Mouse (Mus musculus): ENCODE results near the gene Atp6v0e. TPM values are rescaled to one million over a fixed set of nuclear protein-coding genes. Genes with fewer than 3 reads are reported as not detected.

Gene Atp6v0e
- polyA plus RNA-seq, 1 experiment from 2014 or later = 112 TPM

DNA sequence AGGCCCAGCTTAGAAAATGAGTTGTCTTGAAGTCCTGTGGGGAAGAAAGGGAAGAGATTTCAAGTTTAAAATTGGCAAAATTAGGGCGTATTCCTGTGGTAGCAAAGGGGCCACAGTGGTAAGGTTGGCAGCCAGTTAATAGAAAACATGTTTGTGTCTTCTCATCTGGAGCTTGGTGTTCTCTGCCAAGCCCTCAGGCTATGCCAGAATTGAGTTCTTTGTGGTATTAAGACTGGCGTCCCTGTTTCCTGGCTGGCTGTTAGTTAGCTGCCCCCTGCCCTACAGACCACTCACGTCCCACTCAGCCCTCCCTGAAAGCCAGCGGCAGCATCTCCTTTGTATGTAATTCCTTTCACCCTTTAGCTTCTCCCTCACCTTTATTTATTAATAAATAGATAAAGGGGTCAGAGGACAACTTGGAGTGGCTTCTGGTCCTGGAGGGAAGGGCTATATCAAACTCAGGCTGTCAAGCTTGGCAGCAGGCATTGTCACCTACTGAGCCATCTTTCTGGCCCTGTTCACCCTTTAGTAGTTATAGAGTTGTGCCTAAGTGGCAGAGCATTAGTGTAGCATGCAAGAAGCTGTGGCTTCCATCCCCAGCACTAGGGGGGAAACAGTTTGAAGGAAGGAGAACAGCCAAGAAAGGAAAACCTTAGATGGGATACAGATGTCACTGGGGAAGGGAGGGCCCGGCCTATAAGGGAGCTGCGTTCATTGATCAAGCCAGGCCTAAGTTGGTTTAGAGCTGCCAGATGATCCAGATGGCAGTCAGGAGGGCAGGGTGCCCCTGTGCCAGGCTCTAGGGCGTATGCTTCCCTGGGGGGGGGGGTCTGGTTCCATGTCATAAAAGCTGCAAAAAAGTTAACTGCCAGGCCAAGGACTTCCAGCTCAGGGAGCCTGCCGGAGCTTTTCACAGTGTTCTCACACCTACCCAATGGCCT lies 26.0 kb downstream of the Atp6v0e start:
- Histone ChIP-seq H3K9ac (replicated peaks) (0 out of 2 replicates have a peak overlapping the region, but pooled peaks have one; percentile 4), H3K27ac (peak overlapping the region; percentile 45; the same call in 1 of the 2 replicates), H3K27me3 (no peaks in the 10 kb centered on the region), H3K4me2 (no peak overlapping the region), H3K4me3 (replicated peaks) (no peak overlapping the region), H3K9me3 (no peaks in the 10 kb centered on the region), H3K4me1 (replicated peaks) (peaks cover 12% of the 10 kb centered on the region), H3K36me3 (peaks cover 15% of the 10 kb centered on the region; the same call in 1 of the 2 replicates)
- 58% methylated on average over 8 of the region's 8 CpGs for WGBS
- ATAC-seq (ENCODE audit: insufficient number of reproducible peaks, insufficient read depth, low FRiP score, low TSS enrichment, low read depth) = no peak

DNA sequence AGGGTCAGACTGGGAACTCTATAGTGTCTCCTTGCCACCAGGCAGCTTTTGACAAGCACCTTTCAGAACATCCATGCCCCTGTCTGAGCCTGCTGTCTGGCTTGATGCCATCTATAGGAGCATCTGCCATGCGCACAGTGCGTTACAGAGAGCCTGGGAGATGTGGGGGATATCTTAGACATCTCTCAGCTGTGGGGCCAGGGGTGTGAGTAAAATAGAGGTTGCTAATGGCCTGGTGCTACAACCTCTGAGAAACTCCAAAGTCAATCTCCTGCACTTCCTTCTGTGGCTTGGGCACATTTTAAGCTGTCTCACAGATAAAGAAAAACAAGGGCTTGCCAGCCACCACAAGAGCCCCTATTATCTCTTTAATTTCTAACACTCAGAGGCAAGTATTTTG lies 26.8 kb downstream of the Atp6v0e start:
- H3K9ac ChIP-seq (replicated peaks) = no peak overlapping the region
- H3K27ac ChIP-seq = 0 out of 2 replicates have a peak overlapping the region, but pooled peaks have one; percentile 45
- H3K4me2 ChIP-seq = no peak overlapping the region
- peaks cover 12% of the 10 kb centered on the region for H3K4me1 ChIP-seq (replicated peaks)
- no peak overlapping the region for H3K4me3 ChIP-seq (replicated peaks)
- ATAC-seq (ENCODE audit: insufficient number of reproducible peaks, insufficient read depth, low FRiP score, low TSS enrichment, low read depth) = no peak
- H3K27me3 ChIP-seq = no peaks in the 10 kb centered on the region
- 82% methylated on average over 2 of the region's 2 CpGs for WGBS
- H3K36me3 ChIP-seq = 0 out of 2 replicates have a peak, but pooled peaks cover 7% of the 10 kb centered on the region
- no peaks in the 10 kb centered on the region for H3K9me3 ChIP-seq

DNA sequence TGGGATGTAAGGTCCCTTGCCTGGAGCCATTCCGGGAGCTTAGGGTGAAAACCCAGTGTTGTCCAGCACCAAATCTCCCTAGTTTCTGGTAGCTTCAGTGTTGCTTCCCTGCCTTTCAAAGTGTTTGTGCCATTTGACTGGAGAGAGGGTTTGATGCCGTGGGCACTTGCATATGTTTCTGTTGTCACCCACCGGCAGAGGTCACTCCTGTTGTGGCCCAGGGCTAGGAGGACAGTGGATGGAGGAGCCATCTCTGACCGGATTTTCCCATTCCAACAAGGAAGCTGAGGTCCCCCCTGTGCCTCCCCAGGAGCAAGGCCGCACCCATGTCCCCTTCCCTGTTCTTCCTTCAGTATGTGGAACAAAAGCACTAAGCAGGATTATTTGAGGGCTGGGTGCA lies 27.2 kb downstream of the Atp6v0e start:
- no peak for ATAC-seq (ENCODE audit: insufficient number of reproducible peaks, insufficient read depth, low FRiP score, low TSS enrichment, low read depth)
- Histone ChIP-seq H3K9ac (replicated peaks) (no peak overlapping the region), H3K36me3 (peaks cover 7% of the 10 kb centered on the region; the same call in 1 of the 2 replicates), H3K27me3 (no peaks in the 10 kb centered on the region), H3K4me2 (no peak overlapping the region), H3K4me1 (replicated peaks) (peaks cover 12% of the 10 kb centered on the region), H3K4me3 (replicated peaks) (no peak overlapping the region), H3K9me3 (no peaks in the 10 kb centered on the region), H3K27ac (no peak overlapping the region)
- 82% methylated on average over 5 of the region's 5 CpGs for WGBS

DNA sequence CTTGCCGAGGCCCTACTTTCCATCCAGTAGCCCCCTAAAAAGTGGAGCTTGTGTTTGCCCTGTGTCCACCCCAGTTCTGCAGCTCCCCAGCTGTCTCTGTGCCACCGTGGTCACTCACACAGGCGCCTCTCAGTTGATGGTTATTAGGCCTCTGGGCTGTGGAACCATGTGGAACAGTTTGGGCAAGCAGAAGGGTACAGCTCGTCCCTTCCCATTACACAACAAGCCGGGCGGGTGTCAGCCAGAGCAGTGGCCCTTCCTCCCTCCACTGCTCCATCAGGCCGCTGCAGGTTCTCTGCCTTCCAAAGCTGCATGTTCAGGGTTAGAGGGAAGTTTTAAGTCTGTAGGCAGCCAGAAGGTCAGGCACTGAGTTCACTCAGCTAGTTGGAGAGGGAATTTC lies 28.1 kb downstream of the Atp6v0e start:
- ATAC-seq (ENCODE audit: insufficient number of reproducible peaks, insufficient read depth, low FRiP score, low TSS enrichment, low read depth) = no peak
- H3K4me2 ChIP-seq = no peak overlapping the region
- peaks cover 13% of the 10 kb centered on the region; the same call in 1 of the 2 replicates for H3K36me3 ChIP-seq
- no peaks in the 10 kb centered on the region for H3K27me3 ChIP-seq
- H3K9ac ChIP-seq (replicated peaks) = no peak overlapping the region
- H3K27ac ChIP-seq = no peak overlapping the region
- 86% methylated on average over 7 of the region's 7 CpGs for whole genome bisulfite sequencing
- peaks cover 12% of the 10 kb centered on the region for H3K4me1 ChIP-seq (replicated peaks)
- no peaks in the 10 kb centered on the region for H3K9me3 ChIP-seq
- no peak overlapping the region for H3K4me3 ChIP-seq (replicated peaks)

DNA sequence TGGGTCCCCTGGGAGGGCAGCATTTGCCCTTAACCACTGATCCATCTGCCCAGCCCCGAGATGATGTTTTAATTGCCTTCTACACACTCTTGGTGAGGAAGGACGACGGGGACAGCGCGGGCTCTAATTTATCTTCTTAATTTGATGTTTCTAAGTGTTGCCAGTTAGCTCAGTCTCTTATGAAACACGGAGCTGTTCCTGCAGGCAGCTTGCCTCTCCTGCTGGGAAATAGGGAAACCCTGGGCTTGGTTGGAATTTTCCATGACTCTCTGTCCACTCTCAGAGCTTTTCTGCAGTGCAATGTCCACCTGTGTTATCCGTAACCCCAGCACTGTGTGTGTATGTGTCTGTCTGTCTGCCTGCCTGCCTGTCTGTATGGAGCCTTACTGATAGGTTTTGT lies 30.4 kb downstream of the Atp6v0e start:
- WGBS = 73% methylated on average over 7 of the region's 7 CpGs
- Histone ChIP-seq H3K4me2 (no peak overlapping the region), H3K9me3 (no peaks in the 10 kb centered on the region), H3K27me3 (no peaks in the 10 kb centered on the region), H3K27ac (no peak overlapping the region), H3K36me3 (peaks cover 28% of the 10 kb centered on the region), H3K4me1 (replicated peaks) (peaks cover 12% of the 10 kb centered on the region), H3K4me3 (replicated peaks) (no peak overlapping the region), H3K9ac (replicated peaks) (no peak overlapping the region)
- no peak for ATAC-seq (ENCODE audit: insufficient number of reproducible peaks, insufficient read depth, low FRiP score, low TSS enrichment, low read depth)

DNA sequence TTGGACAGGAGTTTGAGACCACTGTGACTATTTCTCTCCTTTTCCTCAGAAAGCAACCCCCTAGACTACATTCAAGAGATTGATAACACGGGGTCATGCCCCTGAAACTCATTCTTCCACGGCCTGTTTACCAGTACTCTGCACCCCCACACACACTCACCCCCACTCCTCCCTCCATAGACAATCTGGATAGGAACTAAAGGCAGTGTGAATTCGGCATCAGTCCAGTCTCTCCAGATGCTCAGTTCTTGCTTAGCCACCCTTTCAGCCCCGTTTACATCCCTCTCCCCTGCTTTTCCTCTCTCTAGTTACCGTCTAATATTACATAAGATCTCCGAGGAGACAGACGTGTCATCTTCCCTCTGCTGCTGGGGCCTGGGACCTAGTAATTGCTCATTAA lies 31.1 kb downstream of the Atp6v0e start:
- H3K27me3 ChIP-seq = no peaks in the 10 kb centered on the region
- no peak overlapping the region for H3K9ac ChIP-seq (replicated peaks)
- peaks cover 8% of the 10 kb centered on the region for H3K4me1 ChIP-seq (replicated peaks)
- no peaks in the 10 kb centered on the region for H3K9me3 ChIP-seq
- ATAC-seq (ENCODE audit: insufficient number of reproducible peaks, insufficient read depth, low FRiP score, low TSS enrichment, low read depth) = no peak
- no peak overlapping the region for H3K4me3 ChIP-seq (replicated peaks)
- 80% methylated on average over 7 of the region's 7 CpGs for WGBS
- no peak overlapping the region for H3K4me2 ChIP-seq
- no peak overlapping the region for H3K27ac ChIP-seq
- H3K36me3 ChIP-seq = peaks cover 35% of the 10 kb centered on the region

DNA sequence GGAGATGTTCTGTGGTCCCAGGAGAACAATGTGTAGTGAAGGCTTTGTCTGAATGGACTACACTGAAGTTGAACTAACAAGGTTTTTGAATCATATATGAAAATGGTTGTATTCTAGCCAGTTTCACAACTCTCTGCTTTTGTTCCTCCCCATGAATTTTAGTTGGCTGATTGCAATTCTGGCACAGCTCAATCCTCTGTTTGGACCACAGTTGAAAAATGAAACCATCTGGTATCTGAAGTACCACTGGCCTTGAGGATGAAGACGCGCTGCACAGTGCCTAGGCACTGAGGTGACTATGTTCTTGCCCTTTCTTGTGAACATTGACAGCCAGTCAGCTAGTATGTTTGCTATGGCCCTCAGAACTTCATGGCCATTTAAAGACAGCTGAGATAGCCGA lies 32.2 kb downstream of the Atp6v0e start:
- WGBS = 99% methylated on average over 3 of the region's 3 CpGs
- H3K9me3 ChIP-seq = no peaks in the 10 kb centered on the region
- no peak overlapping the region for H3K27ac ChIP-seq
- H3K27me3 ChIP-seq = no peaks in the 10 kb centered on the region
- H3K4me1 ChIP-seq (replicated peaks) = no peaks in the 10 kb centered on the region
- no peak overlapping the region for H3K9ac ChIP-seq (replicated peaks)
- H3K4me3 ChIP-seq (replicated peaks) = no peak overlapping the region
- peaks cover 43% of the 10 kb centered on the region for H3K36me3 ChIP-seq
- no peak for ATAC-seq (ENCODE audit: insufficient number of reproducible peaks, insufficient read depth, low FRiP score, low TSS enrichment, low read depth)
- H3K4me2 ChIP-seq = no peak overlapping the region

DNA sequence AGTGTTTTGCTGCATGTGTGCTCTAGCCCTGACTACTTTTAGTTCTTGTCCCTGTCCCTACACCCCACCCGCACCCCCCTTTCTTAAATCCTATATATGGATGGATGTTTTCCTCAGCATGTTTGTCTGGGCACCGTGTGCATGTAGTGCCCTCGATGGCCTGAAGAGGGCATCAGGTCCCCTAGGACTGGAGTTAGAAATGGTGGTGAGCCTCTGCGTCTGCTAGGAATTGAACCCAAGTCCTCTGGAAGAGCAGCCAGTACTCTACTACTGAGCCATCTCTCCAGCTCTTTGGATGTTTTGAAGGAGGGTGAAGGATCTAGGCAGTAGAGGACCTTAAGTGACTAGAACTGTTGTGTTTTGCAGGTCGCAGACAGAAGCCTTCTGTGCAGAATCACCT lies 35.8 kb downstream of the Atp6v0e start:
- H3K36me3 ChIP-seq = peaks cover 50% of the 10 kb centered on the region
- no peak overlapping the region for H3K4me3 ChIP-seq (replicated peaks)
- WGBS = 87% methylated on average over 5 of the region's 5 CpGs
- no peak for ATAC-seq (ENCODE audit: insufficient number of reproducible peaks, insufficient read depth, low FRiP score, low TSS enrichment, low read depth)
- H3K27me3 ChIP-seq = no peaks in the 10 kb centered on the region
- no peak overlapping the region for H3K4me2 ChIP-seq
- no peaks in the 10 kb centered on the region for H3K4me1 ChIP-seq (replicated peaks)
- H3K9ac ChIP-seq (replicated peaks) = no peak overlapping the region
- no peak overlapping the region for H3K27ac ChIP-seq
- H3K9me3 ChIP-seq = no peaks in the 10 kb centered on the region

DNA sequence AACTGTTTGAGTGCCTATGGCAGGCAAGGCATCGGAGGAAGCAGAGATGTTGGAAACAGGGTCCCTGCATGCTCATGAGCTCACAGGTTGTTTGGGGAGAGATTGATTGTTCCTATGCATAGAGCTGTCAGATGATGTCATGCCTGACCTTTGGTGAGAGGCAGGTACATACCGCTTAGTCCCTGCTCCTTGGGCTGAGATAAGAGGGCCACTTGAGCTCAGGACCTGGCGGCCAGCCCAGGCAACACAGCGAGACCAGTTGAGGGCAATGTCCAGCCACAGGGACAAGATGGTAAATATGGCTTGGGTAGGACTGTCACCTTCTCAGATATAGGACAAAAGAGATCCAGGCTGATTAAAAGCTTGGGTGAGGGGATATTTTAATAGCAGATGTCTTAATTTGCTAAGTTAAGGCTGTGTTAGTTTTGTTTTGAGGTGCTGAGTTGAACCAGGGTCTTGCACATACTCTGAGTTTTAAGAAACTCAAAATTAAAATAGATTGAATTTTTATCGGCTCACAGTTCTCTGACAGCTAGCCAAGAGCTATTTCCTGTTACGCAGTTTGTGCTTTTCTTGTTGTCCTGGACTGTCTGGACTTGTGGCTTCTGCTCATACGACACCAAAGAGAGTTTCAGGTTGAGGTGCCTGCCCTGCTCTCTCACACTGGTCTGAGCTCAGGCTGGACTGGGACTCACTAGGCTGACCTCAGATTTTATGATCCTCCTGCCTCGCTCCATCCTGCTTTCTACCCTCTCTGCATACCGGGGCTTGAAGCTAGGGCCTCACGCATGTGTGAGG lies 37.0 kb downstream of the Atp6v0e start:
- no peak overlapping the region for H3K4me2 ChIP-seq
- no peaks in the 10 kb centered on the region for H3K4me1 ChIP-seq (replicated peaks)
- no peak overlapping the region for H3K27ac ChIP-seq
- no peaks in the 10 kb centered on the region for H3K9me3 ChIP-seq
- 93% methylated on average over 10 of the region's 10 CpGs for WGBS
- no peaks in the 10 kb centered on the region for H3K27me3 ChIP-seq
- no peak for ATAC-seq (ENCODE audit: insufficient number of reproducible peaks, insufficient read depth, low FRiP score, low TSS enrichment, low read depth)
- no peak overlapping the region for H3K4me3 ChIP-seq (replicated peaks)
- peaks cover 54% of the 10 kb centered on the region for H3K36me3 ChIP-seq
- no peak overlapping the region for H3K9ac ChIP-seq (replicated peaks)

DNA sequence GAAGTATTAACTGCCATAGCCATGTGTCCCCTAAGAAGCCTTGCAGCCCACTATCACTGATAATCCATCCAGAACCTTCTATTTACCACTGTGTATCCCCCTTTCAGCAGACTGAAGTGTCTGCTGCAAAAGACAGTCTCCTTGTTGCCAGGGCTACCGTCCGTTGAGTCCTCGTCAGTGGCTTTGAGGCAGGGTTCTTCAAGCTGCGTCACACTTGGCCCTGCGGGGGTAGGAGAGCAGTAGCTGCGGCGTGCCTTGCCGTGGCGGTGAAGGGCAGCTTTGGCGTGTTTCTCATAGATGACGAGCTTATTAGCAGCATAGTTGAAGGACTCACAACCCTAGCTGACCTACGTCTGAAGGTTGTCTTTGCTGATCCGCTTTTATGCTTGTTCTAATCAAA lies 38.5 kb downstream of the Atp6v0e start:
- H3K36me3 ChIP-seq = peaks cover 42% of the 10 kb centered on the region
- no peaks in the 10 kb centered on the region for H3K4me1 ChIP-seq (replicated peaks)
- H3K27ac ChIP-seq = no peak overlapping the region
- no peaks in the 10 kb centered on the region for H3K9me3 ChIP-seq
- H3K4me3 ChIP-seq (replicated peaks) = no peak overlapping the region
- 86% methylated on average over 13 of the region's 13 CpGs for WGBS
- no peak overlapping the region for H3K9ac ChIP-seq (replicated peaks)
- no peaks in the 10 kb centered on the region for H3K27me3 ChIP-seq
- no peak overlapping the region for H3K4me2 ChIP-seq
- no peak for ATAC-seq (ENCODE audit: insufficient number of reproducible peaks, insufficient read depth, low FRiP score, low TSS enrichment, low read depth)

DNA sequence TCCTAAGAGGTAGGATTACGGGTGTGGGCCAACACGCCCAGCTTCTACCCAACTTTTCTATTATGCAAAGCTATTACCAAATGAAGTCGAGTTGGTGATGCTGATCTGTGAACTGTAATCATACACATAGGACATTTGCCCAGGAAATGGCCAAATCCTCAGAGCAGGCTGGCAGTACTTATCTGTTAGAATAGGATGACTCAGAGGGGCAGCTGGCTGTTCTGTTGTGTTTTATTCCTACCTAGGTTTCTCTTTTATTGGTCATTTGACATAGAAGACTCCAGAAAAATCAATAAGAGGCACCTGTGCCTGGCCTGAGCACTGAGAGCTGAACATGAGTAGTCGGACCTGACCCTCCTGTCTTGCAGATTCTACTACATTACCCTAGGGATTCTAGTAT lies 39.6 kb downstream of the Atp6v0e start:
- H3K4me2 ChIP-seq = no peak overlapping the region
- no peak overlapping the region for H3K27ac ChIP-seq
- no peak overlapping the region for H3K4me3 ChIP-seq (replicated peaks)
- no peaks in the 10 kb centered on the region for H3K4me1 ChIP-seq (replicated peaks)
- peaks cover 33% of the 10 kb centered on the region for H3K36me3 ChIP-seq
- no peak for ATAC-seq (ENCODE audit: insufficient number of reproducible peaks, insufficient read depth, low FRiP score, low TSS enrichment, low read depth)
- no peaks in the 10 kb centered on the region for H3K27me3 ChIP-seq
- H3K9ac ChIP-seq (replicated peaks) = no peak overlapping the region
- H3K9me3 ChIP-seq = no peaks in the 10 kb centered on the region
- 91% methylated on average over 4 of the region's 4 CpGs for WGBS
